In genomic region chr17:47484993-47485392, GRCm38 (mm10) we compare ENCODE assay signal across 11 mouse cellular contexts. TPM values are rescaled to one million over a fixed set of nuclear protein-coding genes. Genes with fewer than 3 reads are reported as not detected.
DNase-seq lines count a peak whose midpoint lies in the region; ATAC-seq and TF ChIP-seq lines count a peak whose summit lies in the region.
"Had no signal": no experiment of that assay in that cellular context is flagged by ENCODE, and none has a peak within 500 bp of the region (broad histone marks: within the 10 kb centered on the region; RNA-seq: fewer than 3 reads in every experiment).

No protein-coding gene starts in this region.

- no peak for TF ChIP-seq EP300 in stomach, postnatal 0 days (optimal IDR thresholded peaks at IDR 0.05)

- DNase-seq in heart, adult 18-20 months, result no peak
- no peak for DNase-seq in neural tube, embryonic 10.5 days (ENCODE audit: extremely low spot score, low spot score)
- DNase-seq in liver, result peak; percentile 62
- no peak for DNase-seq in stomach, postnatal 0 days (ENCODE audit: low spot score)
- no peak for DNase-seq in urinary bladder, adult 2 months (ENCODE audit: low spot score)
- no peak for DNase-seq in adrenal gland, postnatal 14 days
- DNase-seq: spleen, adult 18-20 months; thymus, postnatal 25 days had no signal

- WGBS in heart, embryonic 16.5 days, result 9% methylated on average over 3 of the region's 3 CpGs
- WGBS in neural tube, embryonic 15.5 days, result 9% methylated on average over 3 of the region's 3 CpGs
- WGBS in stomach, postnatal 0 days, result 4% methylated on average over 3 of the region's 3 CpGs

- no peak for ATAC-seq in heart, embryonic 16.5 days (replicated peaks; ENCODE audit: extremely low read depth, insufficient read depth, low FRiP score)
- no peak for ATAC-seq in neural tube, embryonic 15.5 days (ENCODE audit: low FRiP score)
- no peak for ATAC-seq in stomach, postnatal 0 days (ENCODE audit: low FRiP score, low TSS enrichment)

- H3K9ac ChIP-seq in heart, embryonic 16.5 days (ENCODE audit: low read length), result peak overlapping the region; percentile 10; the same call in 1 of the 2 replicates
- H3K9ac ChIP-seq in neural tube, embryonic 15.5 days (replicated peaks), result no peak overlapping the region
- H3K9ac ChIP-seq in stomach, postnatal 0 days (ENCODE audit: low read length), result no peak overlapping the region

- H3K4me3 ChIP-seq in heart, embryonic 16.5 days (ENCODE audit: low read length), result no peak overlapping the region
- no peak overlapping the region for H3K4me3 ChIP-seq in neural tube, embryonic 15.5 days (replicated peaks)
- no peak overlapping the region for H3K4me3 ChIP-seq in stomach, postnatal 0 days (ENCODE audit: low read depth, low read length)

- H3K4me1 ChIP-seq in heart, embryonic 16.5 days (ENCODE audit: control insufficient read depth, insufficient read depth, low read length), result peaks cover 16% of the 10 kb centered on the region
- H3K4me1 ChIP-seq in neural tube, embryonic 15.5 days, result peaks cover 20% of the 10 kb centered on the region; the same call in 1 of the 2 replicates
- peaks cover 4% of the 10 kb centered on the region; the same call in 1 of the 2 replicates for H3K4me1 ChIP-seq in stomach, postnatal 0 days (replicated peaks; ENCODE audit: control insufficient read depth, insufficient read depth)

- peak overlapping the region; percentile 21; the same call in 1 of the 2 replicates for H3K27ac ChIP-seq in heart, embryonic 16.5 days (ENCODE audit: low read length)
- H3K27ac ChIP-seq in neural tube, embryonic 15.5 days (replicated peaks), result 0 out of 2 replicates have a peak overlapping the region, but pooled peaks have one; percentile 23
- peak overlapping the region; percentile 89 for H3K27ac ChIP-seq in stomach, postnatal 0 days (replicated peaks)

- no peak overlapping the region for H3K4me2 ChIP-seq in heart, embryonic 16.5 days (ENCODE audit: low read depth, low read length)
- H3K4me2 ChIP-seq in neural tube, embryonic 15.5 days, result no peak overlapping the region
- H3K4me2 ChIP-seq in stomach, postnatal 0 days (replicated peaks; ENCODE audit: low read depth), result no peak overlapping the region

- no peak for TF ChIP-seq CTCF in stomach, postnatal 0 days (IDR thresholded peaks at IDR 0.05; ENCODE audit: low read depth)

- H3K9me3 ChIP-seq in heart, embryonic 16.5 days (replicated peaks; ENCODE audit: control insufficient read depth, low read length), result no peaks in the 10 kb centered on the region
- H3K9me3 ChIP-seq in neural tube, embryonic 15.5 days (replicated peaks), result no peaks in the 10 kb centered on the region
- no peaks in the 10 kb centered on the region for H3K9me3 ChIP-seq in stomach, postnatal 0 days (ENCODE audit: control insufficient read depth, low read length)

- H3K36me3 ChIP-seq in heart, embryonic 16.5 days (ENCODE audit: control insufficient read depth, insufficient read depth), result peaks cover 14% of the 10 kb centered on the region
- H3K36me3 ChIP-seq in neural tube, embryonic 15.5 days, result peaks cover 17% of the 10 kb centered on the region
- 0 out of 2 replicates have a peak, but pooled peaks cover 8% of the 10 kb centered on the region for H3K36me3 ChIP-seq in stomach, postnatal 0 days (ENCODE audit: control insufficient read depth, insufficient read depth, low read length)

- H3K27me3 ChIP-seq in heart, embryonic 16.5 days (ENCODE audit: control insufficient read depth, insufficient read depth, low read length), result no peaks in the 10 kb centered on the region
- no peaks in the 10 kb centered on the region for H3K27me3 ChIP-seq in neural tube, embryonic 15.5 days (replicated peaks)
- H3K27me3 ChIP-seq in stomach, postnatal 0 days (ENCODE audit: control insufficient read depth, insufficient read depth, low read length), result no peaks in the 10 kb centered on the region

RNA-seq across cellular contexts. Expression of gene Taf8, which starts 17.1 kb away (rescaled TPM):
- polyA plus RNA-seq in heart, embryonic 16.5 days (2015; fragmentation: Nextera tagmentation; extraction: Ambion mirVana), result 20.3 and 20.8 TPM in 2 replicates
- total RNA-seq in heart, adult 18-20 months (2021), result 10 to 100 TPM; 10.2 to 10.4 TPM
- polyA plus RNA-seq in neural tube, embryonic 15.5 days (2015; fragmentation: Nextera tagmentation; extraction: Ambion mirVana), result 19.5 and 21.5 TPM in 2 replicates
- 11.0 and 11.1 TPM in 2 replicates for polyA plus RNA-seq in stomach, postnatal 0 days (2015; fragmentation: Nextera tagmentation; extraction: Ambion mirVana)
- polyA plus RNA-seq in urinary bladder, adult 2 months (2012; rRNA removed), result 29.5 and 33.2 TPM in 2 replicates
- 22.9 and 23.9 TPM in 2 replicates for total RNA-seq in adrenal gland, postnatal 14 days (2021)

RNA-seq across cellular contexts. Expression of gene Ccnd3, which starts 19.9 kb away (rescaled TPM):
- 412 and 420 TPM in 2 replicates for polyA plus RNA-seq in heart, embryonic 16.5 days (2015; fragmentation: Nextera tagmentation; extraction: Ambion mirVana)
- total RNA-seq in heart, adult 18-20 months (2021), result 10 to 100 TPM; 83.3 to 87.1 TPM
- polyA plus RNA-seq in neural tube, embryonic 15.5 days (2015; fragmentation: Nextera tagmentation; extraction: Ambion mirVana), result 76.5 and 139 TPM in 2 replicates
- polyA plus RNA-seq in stomach, postnatal 0 days (2015; fragmentation: Nextera tagmentation; extraction: Ambion mirVana), result 219 and 242 TPM in 2 replicates
- 110 and 134 TPM in 2 replicates for polyA plus RNA-seq in urinary bladder, adult 2 months (2012; rRNA removed)
- total RNA-seq in adrenal gland, postnatal 14 days (2021), result 228 and 248 TPM in 2 replicates

RNA-seq across cellular contexts. Expression of gene 1700001C19Rik, which starts 47.8 kb away (rescaled TPM):
- polyA plus RNA-seq in heart, embryonic 16.5 days (2015; fragmentation: Nextera tagmentation; extraction: Ambion mirVana), result 0.57 and 0.64 TPM in 2 replicates
- not detected for total RNA-seq in heart, adult 18-20 months (2021)
- 0.63 and 0.78 TPM in 2 replicates for polyA plus RNA-seq in neural tube, embryonic 15.5 days (2015; fragmentation: Nextera tagmentation; extraction: Ambion mirVana)
- 0.24 and 0.45 TPM in 2 replicates for polyA plus RNA-seq in stomach, postnatal 0 days (2015; fragmentation: Nextera tagmentation; extraction: Ambion mirVana)
- 0.26 and 0.43 TPM in 2 replicates for polyA plus RNA-seq in urinary bladder, adult 2 months (2012; rRNA removed)
- 0.82 TPM in 1 of 2 replicates, not detected in the other for total RNA-seq in adrenal gland, postnatal 14 days (2021)

RNA-seq across cellular contexts. Expression of gene AI661453, which starts 48.6 kb away (rescaled TPM):
- polyA plus RNA-seq in heart, embryonic 16.5 days (2015; fragmentation: Nextera tagmentation; extraction: Ambion mirVana), result 0.77 and 0.92 TPM in 2 replicates
- 1 to 10 TPM; 1.3 to 2.1 TPM for total RNA-seq in heart, adult 18-20 months (2021)
- polyA plus RNA-seq in neural tube, embryonic 15.5 days (2015; fragmentation: Nextera tagmentation; extraction: Ambion mirVana), result 0.19 and 0.43 TPM in 2 replicates
- polyA plus RNA-seq in stomach, postnatal 0 days (2015; fragmentation: Nextera tagmentation; extraction: Ambion mirVana), result 8.9 and 10.9 TPM in 2 replicates
- polyA plus RNA-seq in urinary bladder, adult 2 months (2012; rRNA removed), result 9.4 and 14.9 TPM in 2 replicates
- 1.4 and 1.7 TPM in 2 replicates for total RNA-seq in adrenal gland, postnatal 14 days (2021)
- polyA plus RNA-seq: neural tube, embryonic 14.5 days had no signal

Comparison
In these comparisons a context has a peak if more than half of its experiments do, and no peak if none do; other contexts are left out.
1. H3K27ac ChIP-seq: peak in every context shown above with its lines; median percentile 89 in stomach, postnatal 0 days; 23 in neural tube, embryonic 15.5 days; 21 in heart, embryonic 16.5 days.